Mouse (Mus musculus) limb, embryonic 15.5 days (tissue): ENCODE data around the gene Cfap126. TPM values are rescaled to one million over a fixed set of nuclear protein-coding genes. Genes with fewer than 3 reads are reported as not detected.

Experiments used
- ATAC-seq: fragments of 200-750 bp; cut with Nextera tagmentation; 2 replicates; pipeline ENCODE4 v1.8.0; 2017; ENCODE audit warnings: low read depth, moderate TSS enrichment; ENCODE audit not compliant: insufficient number of reproducible peaks, low FRiP score, low TSS enrichment
- H3K27ac ChIP-seq: fragments of 300-500 bp; sonication (generic); 2 replicates; pipeline ENCODE4 v1.5.1; 2015; ENCODE audit warnings: moderate library complexity, mild to moderate bottlenecking, inconsistent platforms
- H3K27me3 ChIP-seq: fragments of 300-500 bp; sonication (generic); 2 replicates; pipeline ENCODE4 v1.6.1; 2015; ENCODE audit warnings: inconsistent platforms
- H3K36me3 ChIP-seq: fragments of 300-500 bp; sonication (generic); 2 replicates; pipeline ENCODE4 v1.6.1; 2015; ENCODE audit warnings: inconsistent platforms
- H3K4me1 ChIP-seq: fragments of 300-500 bp; sonication (generic); 2 replicates; pipeline ENCODE4 v1.6.1; 2015; ENCODE audit warnings: inconsistent platforms
- H3K4me2 ChIP-seq: fragments of 300-500 bp; sonication (generic); 2 replicates; pipeline ENCODE4 v1.6.1; 2015; ENCODE audit warnings: mild to moderate bottlenecking, inconsistent platforms
- H3K4me3 ChIP-seq: fragments of 300-500 bp; sonication (generic); 2 replicates; pipeline ENCODE4 v1.5.1; 2015; ENCODE audit warnings: mild to moderate bottlenecking, inconsistent platforms
- H3K9ac ChIP-seq: fragments of 300-500 bp; sonication (generic); 2 replicates; pipeline ENCODE4 v1.6.1; 2015; ENCODE audit warnings: inconsistent platforms
- H3K9me3 ChIP-seq: fragments of 300-500 bp; sonication (generic); 2 replicates; pipeline ENCODE4 v1.6.1; 2016; ENCODE audit warnings: inconsistent platforms
- WGBS: fragments of 180-500 bp; shearing (Covaris S2); methylation state at CpG from one replicate; pipeline ENCODE4 v1.1.7; 2015; 5-methylcytosine and 5-hydroxymethylcytosine counted together
- polyA plus RNA-seq: library from polyadenylated mRNA; unstranded; fragments of >200 nt; fragmentation: Nextera tagmentation; extraction: Ambion mirVana; gene quantifications from 2 replicates; pipeline ENCODE4 v1.2.1, GENCODE M21; 2015

The Cfap126 gene
- polyA plus RNA-seq, 1 experiment from 2014 or later: 2.2 TPM

GRCm38 (mm10) chr1:171112986-171113385 lies 732 bp upstream of the Cfap126 start:
- Histone ChIP-seq H3K36me3 (no peaks in the 10 kb centered on the region), H3K9me3 (no peaks in the 10 kb centered on the region), H3K4me1 (peaks cover 19% of the 10 kb centered on the region), H3K4me3 (no peak overlapping the region), H3K4me2 (peak overlapping the region; percentile 68; the same call in 1 of the 2 replicates), H3K27ac (no peak overlapping the region), H3K9ac (no peak overlapping the region), H3K27me3 (no peaks in the 10 kb centered on the region)
- ATAC-seq: no peak
- WGBS: 70% methylated on average over 4 of the region's 4 CpGs

- H3K9me3 ChIP-seq: no peaks in the 10 kb centered on the region
- no peak for ATAC-seq
Measured at GRCm38 (mm10) chr1:171116280-171116679, 2.6 kb downstream of the Cfap126 start.

GRCm38 (mm10) chr1:171118269-171118684 lies 4.6 kb downstream of the Cfap126 start:
- 6% methylated on average over 4 of the region's 4 CpGs for WGBS
- Histone ChIP-seq H3K36me3 (no peaks in the 10 kb centered on the region), H3K4me1 (peaks cover 5% of the 10 kb centered on the region), H3K9me3 (no peaks in the 10 kb centered on the region), H3K4me2 (no peak overlapping the region), H3K4me3 (no peak overlapping the region), H3K27ac (no peak overlapping the region), H3K9ac (no peak overlapping the region), H3K27me3 (no peaks in the 10 kb centered on the region)
- no peak for ATAC-seq

More at GRCm38 (mm10) chr1:171116280-171116679, 2.6 kb downstream of the Cfap126 start:
- Histone ChIP-seq H3K27ac (no peak overlapping the region), H3K27me3 (no peaks in the 10 kb centered on the region), H3K4me1 (peaks cover 12% of the 10 kb centered on the region), H3K4me2 (no peak overlapping the region), H3K4me3 (no peak overlapping the region), H3K36me3 (no peaks in the 10 kb centered on the region), H3K9ac (no peak overlapping the region)
- 65% methylated on average over 4 of the region's 4 CpGs for WGBS

GRCm38 (mm10) chr1:171118996-171119395 lies 5.3 kb downstream of the Cfap126 start:
- no peak overlapping the region for H3K4me2 ChIP-seq
- no peak for ATAC-seq
- H3K27me3 ChIP-seq: no peaks in the 10 kb centered on the region
- H3K36me3 ChIP-seq: no peaks in the 10 kb centered on the region
- H3K27ac ChIP-seq: no peak overlapping the region
- no peaks in the 10 kb centered on the region for H3K4me1 ChIP-seq
- no peak overlapping the region for H3K4me3 ChIP-seq
- WGBS: 85% methylated on average over 5 of the region's 5 CpGs
- no peak overlapping the region for H3K9ac ChIP-seq
- H3K9me3 ChIP-seq: no peaks in the 10 kb centered on the region

- H3K27me3 ChIP-seq: no peaks in the 10 kb centered on the region
- no peaks in the 10 kb centered on the region for H3K36me3 ChIP-seq
- H3K4me2 ChIP-seq: no peak overlapping the region
- H3K27ac ChIP-seq: no peak overlapping the region
- no peak overlapping the region for H3K4me3 ChIP-seq
- no peaks in the 10 kb centered on the region for H3K4me1 ChIP-seq
- H3K9ac ChIP-seq: no peak overlapping the region
- ATAC-seq: no peak
- 81% methylated on average over 14 of the region's 14 CpGs for WGBS
- H3K9me3 ChIP-seq: no peaks in the 10 kb centered on the region
Measured at GRCm38 (mm10) chr1:171119405-171119804, 5.7 kb downstream of the Cfap126 start.

GRCm38 (mm10) chr1:171120893-171121292 lies 7.2 kb downstream of the Cfap126 start:
- Histone ChIP-seq H3K27ac (no peak overlapping the region), H3K4me3 (no peak overlapping the region), H3K27me3 (no peaks in the 10 kb centered on the region), H3K9ac (no peak overlapping the region), H3K4me1 (no peaks in the 10 kb centered on the region), H3K4me2 (no peak overlapping the region), H3K36me3 (no peaks in the 10 kb centered on the region), H3K9me3 (no peaks in the 10 kb centered on the region)
- no peak for ATAC-seq
- 29% methylated on average over 3 of the region's 3 CpGs for WGBS

GRCm38 (mm10) chr1:171121839-171122238 lies 8.1 kb downstream of the Cfap126 start:
- Histone ChIP-seq H3K27ac (no peak overlapping the region), H3K36me3 (peaks cover under 1% of the 10 kb centered on the region; the same call in 1 of the 2 replicates), H3K4me1 (no peaks in the 10 kb centered on the region), H3K4me3 (no peak overlapping the region), H3K9me3 (no peaks in the 10 kb centered on the region), H3K9ac (no peak overlapping the region), H3K27me3 (no peaks in the 10 kb centered on the region), H3K4me2 (no peak overlapping the region)
- 45% methylated on average over 5 of the region's 5 CpGs for WGBS
- 0 out of 2 replicates have a peak, but pooled peaks have one; percentile 28 for ATAC-seq

GRCm38 (mm10) chr1:171122932-171123331 lies 9.2 kb downstream of the Cfap126 start:
- Histone ChIP-seq H3K4me1 (no peaks in the 10 kb centered on the region), H3K4me2 (no peak overlapping the region), H3K36me3 (peaks cover 8% of the 10 kb centered on the region; the same call in 1 of the 2 replicates), H3K27ac (no peak overlapping the region), H3K9ac (no peak overlapping the region), H3K27me3 (no peaks in the 10 kb centered on the region), H3K9me3 (no peaks in the 10 kb centered on the region), H3K4me3 (no peak overlapping the region)
- 31% methylated on average over 7 of the region's 7 CpGs for WGBS
- no peak for ATAC-seq

GRCm38 (mm10) chr1:171124398-171124797 lies 10.7 kb downstream of the Cfap126 start:
- Histone ChIP-seq H3K36me3 (peaks cover 21% of the 10 kb centered on the region), H3K27ac (no peak overlapping the region), H3K4me1 (no peaks in the 10 kb centered on the region), H3K27me3 (no peaks in the 10 kb centered on the region), H3K9me3 (no peaks in the 10 kb centered on the region), H3K4me3 (no peak overlapping the region), H3K9ac (no peak overlapping the region), H3K4me2 (no peak overlapping the region)
- whole genome bisulfite sequencing: 89% methylated on average over 5 of the region's 5 CpGs
- no peak for ATAC-seq

- Histone ChIP-seq H3K27me3 (no peaks in the 10 kb centered on the region), H3K9ac (no peak overlapping the region), H3K4me2 (no peak overlapping the region), H3K4me1 (no peaks in the 10 kb centered on the region), H3K9me3 (no peaks in the 10 kb centered on the region), H3K4me3 (no peak overlapping the region), H3K27ac (no peak overlapping the region), H3K36me3 (peaks cover 57% of the 10 kb centered on the region)
- no peak for ATAC-seq
- 71% methylated on average over 7 of the region's 7 CpGs for WGBS
Measured at GRCm38 (mm10) chr1:171129251-171129650, 15.5 kb downstream of the Cfap126 start.

GRCm38 (mm10) chr1:171130971-171131370 lies 17.3 kb downstream of the Cfap126 start:
- 81% methylated on average over 1 of the region's 1 CpGs for WGBS
- no peak overlapping the region for H3K4me2 ChIP-seq
- H3K27me3 ChIP-seq: no peaks in the 10 kb centered on the region
- H3K9ac ChIP-seq: no peak overlapping the region
- no peak overlapping the region for H3K27ac ChIP-seq
- H3K36me3 ChIP-seq: peaks cover 72% of the 10 kb centered on the region
- ATAC-seq: no peak
- no peaks in the 10 kb centered on the region for H3K9me3 ChIP-seq
- H3K4me3 ChIP-seq: no peak overlapping the region
- H3K4me1 ChIP-seq: no peaks in the 10 kb centered on the region

GRCm38 (mm10) chr1:171135600-171135999 lies 21.9 kb downstream of the Cfap126 start:
- Histone ChIP-seq H3K4me3 (no peak overlapping the region), H3K9me3 (no peaks in the 10 kb centered on the region), H3K9ac (no peak overlapping the region), H3K27ac (no peak overlapping the region), H3K4me1 (no peaks in the 10 kb centered on the region), H3K27me3 (no peaks in the 10 kb centered on the region), H3K36me3 (peaks cover 76% of the 10 kb centered on the region), H3K4me2 (no peak overlapping the region)
- WGBS: 96% methylated on average over 2 of the region's 2 CpGs
- ATAC-seq: no peak
